Mouse (Mus musculus) kidney, adult 2 months (tissue): ENCODE measurements around the gene C2cd5.

Experiments used
- CTCF ChIP-seq: fragments of 200-500 bp; conservative IDR thresholded peaks from 2 replicates; pipeline ENCODE4 v1.5.1; 2011; ENCODE audit warnings: low read depth, mild to moderate bottlenecking, control low read depth, low read length, moderate library complexity, mixed read lengths; ENCODE audit not compliant: insufficient read depth, insufficient read length
- POLR2A ChIP-seq: fragments of 200-500 bp; IDR thresholded peaks from one replicate; pipeline ENCODE4 v1.6.1; 2011; ENCODE audit warnings: low read depth, low read length, control low read depth

DNA sequence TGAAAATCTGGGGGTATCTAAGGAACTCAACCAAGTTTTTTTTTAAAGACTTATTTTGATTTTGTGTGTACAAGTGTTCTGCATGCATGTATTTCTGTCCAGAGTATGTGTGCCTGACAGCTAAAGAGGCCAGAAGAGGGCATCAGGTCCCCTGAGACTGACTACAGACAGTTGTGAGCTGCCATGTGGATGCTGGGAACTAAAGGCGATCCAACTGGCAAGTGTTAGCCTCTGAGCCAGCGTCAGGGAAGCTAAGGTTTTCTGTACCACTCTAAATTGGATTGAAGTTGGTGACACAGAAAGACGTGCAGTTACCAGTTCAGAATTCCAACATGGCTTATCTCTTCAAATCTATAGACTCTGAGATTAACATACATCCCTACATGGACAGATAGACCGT lies 72.0 kb downstream of the C2cd5 start:
- no peak for TF ChIP-seq POLR2A
- TF ChIP-seq CTCF = no peak
